Mouse (Mus musculus) kidney, adult 2 months (tissue): Measurements from ENCODE around the gene Gm813.

ENCODE experiments used
- CTCF ChIP-seq: fragments of 200-500 bp; conservative IDR thresholded peaks from 2 replicates; pipeline ENCODE4 v1.5.1; 2011; ENCODE audit warnings: low read depth, mild to moderate bottlenecking, control low read depth, low read length, moderate library complexity, mixed read lengths; ENCODE audit not compliant: insufficient read depth, insufficient read length
- POLR2A ChIP-seq: fragments of 200-500 bp; IDR thresholded peaks from one replicate; pipeline ENCODE4 v1.6.1; 2011; ENCODE audit warnings: low read depth, low read length, control low read depth

DNA sequence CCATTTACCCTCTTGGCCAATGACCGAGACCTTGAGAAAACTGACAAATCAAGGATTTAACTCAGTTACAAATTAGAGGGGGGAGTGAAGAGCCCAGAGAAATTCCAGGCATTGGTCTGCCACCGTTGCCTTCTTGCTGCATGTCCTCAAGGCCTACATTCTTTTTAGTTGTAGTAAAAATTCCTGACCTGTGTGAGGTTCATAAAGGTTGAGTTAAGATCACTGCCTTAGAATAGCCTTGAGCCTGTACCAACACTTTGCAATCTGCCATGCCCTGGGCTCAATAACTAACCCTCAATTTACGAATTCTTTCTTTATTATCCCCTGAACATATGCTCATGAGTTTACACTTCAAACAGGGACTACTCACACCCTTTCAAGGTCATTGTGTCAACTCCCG lies 6.3 kb upstream of the Gm813 start:
- TF ChIP-seq CTCF (no peak), POLR2A (no peak)
